Mouse (Mus musculus) cerebellum, adult 2 months (tissue): Measurements from ENCODE around the gene Terf2. TPM values are rescaled to one million over a fixed set of nuclear protein-coding genes. Genes with fewer than 3 reads are reported as not detected.
A peak's percentile ranks its signal among the peaks of the same experiment; 100 is the strongest.
"Not testable (repeated sequence)": the region's sequence is repeated elsewhere in the genome, so short reads cannot be mapped to it uniquely, and the experiment has no call there.

ENCODE experiments used
- DNase-seq, 2 experiments: peaks; one replicate each; pipeline ENCODE4 v3.0.0; 2021
- H3K27ac ChIP-seq: fragments of 200-500 bp; 2 replicates; pipeline ENCODE4 v1.5.1; 2012; ENCODE audit warnings: low read length, control low read depth, inconsistent platforms; ENCODE audit not compliant: insufficient read depth
- H3K27me3 ChIP-seq: fragments of 200-500 bp; 2 replicates; pipeline ENCODE4 v1.6.1; 2012; ENCODE audit warnings: inconsistent platforms, mild to moderate bottlenecking, low read length, moderate library complexity; ENCODE audit not compliant: control insufficient read depth, insufficient read depth
- H3K4me1 ChIP-seq: fragments of 200-500 bp; 2 replicates; pipeline ENCODE4 v1.6.1; 2011; ENCODE audit warnings: low read length; ENCODE audit not compliant: control insufficient read depth, insufficient read depth
- H3K4me3 ChIP-seq: fragments of 200-500 bp; replicated peaks from 2 replicates; pipeline ENCODE3; 2011; ENCODE audit warnings: mild to moderate bottlenecking, low read depth, low read length, control low read depth; ENCODE audit not compliant: insufficient read depth
- CTCF ChIP-seq: fragments of 200-500 bp; IDR thresholded peaks from 2 replicates; pipeline ENCODE4 v1.5.1; 2011; ENCODE audit warnings: low read depth, mild to moderate bottlenecking, control low read depth, low read length, moderate library complexity, borderline replicate concordance; ENCODE audit not compliant: insufficient read depth
- POLR2A ChIP-seq: fragments of 200-500 bp; IDR thresholded peaks from 2 replicates; pipeline ENCODE4 v1.6.1; 2011; ENCODE audit warnings: low read length, control low read depth, borderline replicate concordance; ENCODE audit not compliant: insufficient read depth
- WGBS: fragments of 180-500 bp; shearing (Covaris S2); methylation state at CpG from one replicate; pipeline ENCODE4 v1.1.7; 2018; 5-methylcytosine and 5-hydroxymethylcytosine counted together
- polyA plus RNA-seq: library from polyadenylated mRNA; depleted of rRNA; stranded (reverse); fragments of >200 nt; gene quantifications from 2 replicates; pipeline ENCODE4 v1.2.3, GENCODE M21; 2012

Gene Terf2
- polyA plus RNA-seq, 1 experiment = 33.3 TPM

- no peak for TF ChIP-seq POLR2A
- no peak for TF ChIP-seq CTCF
- Histone ChIP-seq H3K4me1 (no peaks in the 10 kb centered on the region), H3K27ac (no peak overlapping the region), H3K4me3 (no peak overlapping the region), H3K27me3 (no peaks in the 10 kb centered on the region)
- WGBS = 85% methylated on average over 10 of the region's 11 CpGs
- DNase-seq = no peak
Observed at GRCm38 (mm10) chr8:107111340-107112105, 15.2 kb upstream of the Terf2 start.

GRCm38 (mm10) chr8:107110629-107111330 is 14.4 kb upstream of the Terf2 start:
- Histone ChIP-seq H3K27me3 (no peaks in the 10 kb centered on the region), H3K4me3 (no peak overlapping the region), H3K4me1 (no peaks in the 10 kb centered on the region), H3K27ac (no peak overlapping the region)
- no peak for DNase-seq
- WGBS = 50% methylated on average over 9 of the region's 9 CpGs
- TF ChIP-seq POLR2A (no peak), CTCF (no peak)

GRCm38 (mm10) chr8:107109816-107110435 is 13.6 kb upstream of the Terf2 start:
- no peak overlapping the region for H3K4me3 ChIP-seq
- no peak for DNase-seq
- no peaks in the 10 kb centered on the region for H3K4me1 ChIP-seq
- no peaks in the 10 kb centered on the region for H3K27me3 ChIP-seq
- no peak overlapping the region for H3K27ac ChIP-seq
- 78% methylated on average over 5 of the region's 5 CpGs for WGBS
- TF ChIP-seq POLR2A (no peak), CTCF (no peak)

- TF ChIP-seq POLR2A (no peak), CTCF (no peak)
- WGBS = 68% methylated on average over 23 of the region's 23 CpGs
- Histone ChIP-seq H3K27ac (no peak overlapping the region), H3K4me1 (no peaks in the 10 kb centered on the region), H3K27me3 (no peaks in the 10 kb centered on the region), H3K4me3 (no peak overlapping the region)
- no peak for DNase-seq
Observed at GRCm38 (mm10) chr8:107108978-107109720, 12.8 kb upstream of the Terf2 start.

- DNase-seq, H3K4me3 ChIP-seq, H3K4me1 ChIP-seq, H3K27ac ChIP-seq, H3K27me3 ChIP-seq: not testable (repeated sequence)
- WGBS = 92% methylated on average over 5 of the region's 5 CpGs
Observed at GRCm38 (mm10) chr8:107108089-107108488, 11.7 kb upstream of the Terf2 start.

- WGBS = 11% methylated on average over 4 of the region's 4 CpGs
- H3K4me1 ChIP-seq = no peaks in the 10 kb centered on the region
- peak; percentile 80 for TF ChIP-seq CTCF
- no peak for TF ChIP-seq POLR2A
- H3K27me3 ChIP-seq = no peaks in the 10 kb centered on the region
- peak; percentile 51 to 73 for DNase-seq
- H3K27ac ChIP-seq = no peak overlapping the region
- no peak overlapping the region for H3K4me3 ChIP-seq
Observed at GRCm38 (mm10) chr8:107104547-107104946, 8.2 kb upstream of the Terf2 start.

GRCm38 (mm10) chr8:107100635-107101034 is 4.3 kb upstream of the Terf2 start:
- Histone ChIP-seq H3K27ac (no peak overlapping the region), H3K4me3 (no peak overlapping the region), H3K4me1 (peaks cover 5% of the 10 kb centered on the region; the same call in 1 of the 2 replicates), H3K27me3 (no peaks in the 10 kb centered on the region)
- no peak for TF ChIP-seq CTCF
- no peak for TF ChIP-seq POLR2A
- WGBS = 75% methylated on average over 2 of the region's 2 CpGs
- no peak for DNase-seq
